Mouse (Mus musculus): ENCODE data around the gene Ldlrad3. TPM values are rescaled to one million over a fixed set of nuclear protein-coding genes. Genes with fewer than 3 reads are reported as not detected.

The Ldlrad3 gene
- polyA plus RNA-seq, 1 experiment from 2014 or later = 4.6 TPM

DNA sequence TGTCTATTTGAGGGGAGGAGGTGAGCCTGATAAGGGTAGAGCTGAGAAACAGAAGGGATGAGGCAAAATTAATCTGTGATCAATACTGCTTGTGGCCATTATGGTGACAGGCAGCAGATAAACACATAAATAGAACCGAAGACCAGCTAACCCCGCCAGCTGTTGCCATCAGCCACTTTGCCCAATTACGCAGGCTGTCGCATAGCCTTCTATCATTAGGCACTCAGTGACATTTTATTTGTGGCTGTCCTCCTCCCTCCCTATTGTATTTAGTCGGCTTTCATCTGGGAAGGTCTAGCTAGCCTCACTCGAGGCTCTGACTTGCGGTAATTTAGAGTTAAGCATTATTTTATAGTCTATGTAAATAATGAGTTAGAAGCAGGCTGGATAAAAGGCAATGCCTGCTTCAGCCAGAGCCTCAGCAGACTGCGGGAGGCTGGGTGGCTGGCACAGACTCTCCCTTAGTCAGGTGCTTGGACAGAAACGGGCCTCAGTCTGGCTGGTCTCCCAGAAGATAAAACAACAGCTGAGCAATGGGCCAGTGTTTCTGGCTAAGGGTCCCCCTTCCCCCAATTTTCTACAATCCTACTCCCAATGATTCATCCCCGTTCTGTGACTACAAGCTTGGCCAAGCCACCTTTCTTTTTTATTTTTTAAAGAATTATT, 147.8 kb downstream of the Ldlrad3 start:
- Histone ChIP-seq H3K27me3 (ENCODE audit: insufficient read depth, low read length) (no peaks in the 10 kb centered on the region), H3K4me3 (ENCODE audit: low read depth, low read length) (no peak overlapping the region), H3K9me3 (ENCODE audit: low read length) (no peaks in the 10 kb centered on the region), H3K27ac (ENCODE audit: low read depth) (peak overlapping the region; percentile 67; the same call in 1 of the 2 replicates), H3K4me2 (ENCODE audit: low read depth, low read length) (no peak overlapping the region), H3K4me1 (ENCODE audit: insufficient read depth) (peaks cover 22% of the 10 kb centered on the region), H3K36me3 (replicated peaks; ENCODE audit: insufficient read depth, low read length) (peaks cover 7% of the 10 kb centered on the region; the same call in 1 of the 2 replicates), H3K9ac (replicated peaks) (no peak overlapping the region)
- DNase-seq (no peak), ATAC-seq (no peak)
- TF ChIP-seq CTCF (IDR thresholded peaks at IDR 0.05; ENCODE audit: low read depth) (no peak), EP300 (IDR thresholded peaks at IDR 0.05; ENCODE audit: low read depth) (no peak)
- WGBS (ENCODE audit: insufficient replicate concordance) = 62% methylated on average over 10 of the region's 10 CpGs

DNA sequence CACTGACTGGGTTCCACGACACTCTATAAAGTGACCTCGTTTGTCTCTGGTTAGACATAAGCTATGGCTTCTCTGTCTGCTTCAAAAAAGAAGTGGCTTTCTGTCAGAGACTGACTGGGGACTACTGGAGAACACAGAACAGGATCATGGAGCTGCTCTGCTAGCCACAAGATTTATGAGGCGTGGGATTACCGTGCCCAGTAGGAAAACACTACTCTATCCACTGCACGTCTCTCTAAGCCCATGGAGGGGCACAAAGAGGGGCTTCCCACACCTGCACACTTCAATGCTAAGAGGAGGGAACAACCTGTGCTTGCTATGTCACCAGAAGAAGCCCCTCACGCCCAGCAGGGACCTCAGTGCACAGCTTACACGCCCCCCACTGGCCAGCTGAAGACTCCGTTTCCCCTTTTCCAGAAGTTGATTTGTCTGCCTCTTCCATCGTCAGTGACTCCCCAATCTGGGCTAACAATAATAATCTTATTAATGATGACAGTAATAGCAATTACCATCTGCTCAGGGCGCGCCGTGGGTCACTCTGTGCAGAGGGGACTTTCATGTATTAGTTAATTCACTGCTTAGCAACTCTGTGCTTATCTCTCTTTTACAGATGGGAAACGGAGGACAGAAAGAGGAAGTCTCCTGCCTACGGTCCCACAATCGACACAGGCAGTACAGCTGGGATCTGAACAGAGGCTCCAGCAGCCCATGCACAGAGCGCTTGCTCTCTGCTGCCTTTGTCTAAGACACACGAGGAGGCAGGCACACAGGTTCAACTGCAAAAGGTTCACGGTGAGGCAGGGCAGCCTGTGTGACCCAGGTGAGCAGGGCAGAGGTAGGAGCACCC, 149.3 kb downstream of the Ldlrad3 start:
- Histone ChIP-seq H3K4me3 (ENCODE audit: low read depth, low read length) (peak overlapping the region; percentile 16; the same call in 1 of the 2 replicates), H3K9me3 (ENCODE audit: low read length) (no peaks in the 10 kb centered on the region), H3K36me3 (replicated peaks; ENCODE audit: insufficient read depth, low read length) (peaks cover 5% of the 10 kb centered on the region; the same call in 1 of the 2 replicates), H3K9ac (replicated peaks) (0 out of 2 replicates have a peak overlapping the region, but pooled peaks have one; percentile 50), H3K27ac (ENCODE audit: low read depth) (peak overlapping the region; percentile 69), H3K4me2 (ENCODE audit: low read depth, low read length) (peak overlapping the region; percentile 52), H3K4me1 (ENCODE audit: insufficient read depth) (peaks cover 22% of the 10 kb centered on the region), H3K27me3 (ENCODE audit: insufficient read depth, low read length) (no peaks in the 10 kb centered on the region)
- 31% methylated on average over 18 of the region's 18 CpGs for WGBS (ENCODE audit: insufficient replicate concordance)
- ATAC-seq (peak; percentile 76), DNase-seq (peak; percentile 40)
- TF ChIP-seq CTCF (IDR thresholded peaks at IDR 0.05; ENCODE audit: low read depth) (peak; percentile 32; the same call in 1 of the 2 replicates), EP300 (IDR thresholded peaks at IDR 0.05; ENCODE audit: low read depth) (no peak)

DNA sequence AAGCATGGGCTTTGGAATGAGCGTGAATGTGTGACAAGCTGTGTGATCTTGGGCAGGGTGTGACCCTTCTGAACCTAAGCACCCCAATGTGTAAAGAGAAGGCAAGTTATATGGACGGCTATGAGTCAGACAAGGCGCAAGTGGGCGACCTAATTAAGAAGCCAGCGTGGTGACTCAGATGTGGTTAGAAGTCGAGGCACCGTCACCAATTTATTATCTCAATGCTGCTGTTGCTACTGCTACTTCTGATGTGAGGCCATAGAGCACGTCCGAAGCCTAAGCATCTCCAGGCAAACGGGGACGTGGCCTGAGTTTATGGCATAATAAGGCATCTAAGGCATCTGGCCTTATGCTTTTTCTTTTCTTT, 151.7 kb downstream of the Ldlrad3 start:
- 56% methylated on average over 11 of the region's 11 CpGs for WGBS (ENCODE audit: insufficient replicate concordance)

DNA sequence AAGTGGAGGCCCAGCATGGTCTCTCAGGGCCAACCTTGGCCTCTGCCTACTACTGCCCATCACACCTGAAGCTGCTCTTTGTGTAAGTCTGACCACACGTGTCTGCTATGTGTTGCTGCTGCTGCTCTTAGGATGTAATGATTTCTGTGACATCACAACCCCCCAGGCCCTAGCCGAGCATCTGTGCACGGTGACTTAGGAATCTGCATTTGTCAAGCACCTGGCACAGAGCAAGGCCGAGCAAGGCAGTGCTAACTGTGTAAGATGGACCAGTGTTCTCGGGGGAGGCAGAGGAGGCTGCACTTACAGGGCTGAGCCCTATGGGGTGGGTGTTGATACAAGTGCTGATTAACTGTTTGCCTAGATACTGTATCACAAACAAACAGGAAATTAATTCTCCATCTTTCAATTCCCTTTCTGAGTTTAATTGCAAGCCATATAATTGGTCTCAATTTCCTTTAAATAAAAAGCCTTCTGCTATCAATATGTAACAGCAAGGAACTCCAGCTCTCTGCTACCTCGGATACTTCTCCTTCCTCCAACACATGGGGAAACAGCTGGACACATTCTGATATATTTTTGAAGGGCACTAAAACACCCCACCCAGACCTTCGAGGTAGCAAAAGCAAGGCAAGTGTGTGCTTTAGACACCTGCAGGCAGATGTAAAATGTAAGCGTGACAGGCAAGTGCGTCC, 152.2 kb downstream of the Ldlrad3 start:
- H3K27ac ChIP-seq (ENCODE audit: low read depth) = no peak overlapping the region
- ATAC-seq = no peak
- no peak for DNase-seq

More for the DNA sequence above, 151.7 kb downstream of the Ldlrad3 start:
- Histone ChIP-seq H3K4me2 (ENCODE audit: low read depth, low read length) (no peak overlapping the region), H3K9ac (replicated peaks) (no peak overlapping the region), H3K36me3 (replicated peaks; ENCODE audit: insufficient read depth, low read length) (no peaks in the 10 kb centered on the region), H3K27me3 (ENCODE audit: insufficient read depth, low read length) (no peaks in the 10 kb centered on the region), H3K27ac (ENCODE audit: low read depth) (no peak overlapping the region), H3K4me3 (ENCODE audit: low read depth, low read length) (no peak overlapping the region), H3K4me1 (ENCODE audit: insufficient read depth) (peaks cover 22% of the 10 kb centered on the region), H3K9me3 (ENCODE audit: low read length) (no peaks in the 10 kb centered on the region)
- DNase-seq (no peak), ATAC-seq (no peak)
- TF ChIP-seq EP300 (IDR thresholded peaks at IDR 0.05; ENCODE audit: low read depth) (no peak), CTCF (IDR thresholded peaks at IDR 0.05; ENCODE audit: low read depth) (no peak)

DNA sequence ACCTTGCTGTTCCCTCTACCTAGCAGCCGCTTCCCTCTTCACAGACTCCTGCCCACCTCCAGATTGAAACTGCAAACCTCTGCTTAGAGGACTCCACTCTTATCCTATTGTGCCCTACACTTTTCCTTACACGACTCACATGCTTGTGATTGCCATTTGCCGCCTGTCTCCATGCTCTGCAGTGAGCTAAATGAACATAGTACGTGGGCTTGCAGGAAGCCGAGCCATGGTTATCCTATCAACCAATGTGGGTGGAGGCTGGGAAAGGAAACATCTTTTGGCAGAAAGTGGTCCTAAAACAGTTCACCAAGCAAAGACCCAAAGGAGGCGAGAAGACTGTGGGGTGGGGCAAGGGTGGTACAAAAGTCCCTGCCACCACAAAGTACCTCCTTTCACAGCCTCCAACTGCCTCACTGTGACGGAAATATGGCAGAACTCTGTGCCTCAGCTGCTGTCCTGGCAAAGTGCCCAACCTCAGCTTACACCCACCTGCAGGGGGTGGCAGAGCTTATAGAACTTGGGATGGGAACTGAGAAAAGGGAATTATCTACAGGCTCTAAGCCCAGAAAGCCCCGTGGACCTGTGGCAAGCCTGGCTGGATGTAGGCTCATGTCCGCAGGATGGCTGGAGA, 153.4 kb downstream of the Ldlrad3 start:
- Histone ChIP-seq H3K4me1 (ENCODE audit: insufficient read depth) (peaks cover 18% of the 10 kb centered on the region), H3K9ac (replicated peaks) (no peak overlapping the region), H3K27ac (ENCODE audit: low read depth) (no peak overlapping the region), H3K27me3 (ENCODE audit: insufficient read depth, low read length) (no peaks in the 10 kb centered on the region), H3K4me3 (ENCODE audit: low read depth, low read length) (no peak overlapping the region), H3K9me3 (ENCODE audit: low read length) (no peaks in the 10 kb centered on the region), H3K36me3 (replicated peaks; ENCODE audit: insufficient read depth, low read length) (no peaks in the 10 kb centered on the region), H3K4me2 (ENCODE audit: low read depth, low read length) (no peak overlapping the region)
- WGBS (ENCODE audit: insufficient replicate concordance) = 72% methylated on average over 9 of the region's 9 CpGs
- DNase-seq = no peak
- TF ChIP-seq CTCF (IDR thresholded peaks at IDR 0.05; ENCODE audit: low read depth) (no peak; the same call in 1 of the 2 replicates), EP300 (IDR thresholded peaks at IDR 0.05; ENCODE audit: low read depth) (no peak)
- ATAC-seq = no peak

More for the DNA sequence above, 152.2 kb downstream of the Ldlrad3 start:
- WGBS (ENCODE audit: insufficient replicate concordance) = 57% methylated on average over 9 of the region's 9 CpGs
- no peaks in the 10 kb centered on the region for H3K9me3 ChIP-seq (ENCODE audit: low read length)
- no peak overlapping the region for H3K4me2 ChIP-seq (ENCODE audit: low read depth, low read length)
- H3K27me3 ChIP-seq (ENCODE audit: insufficient read depth, low read length) = no peaks in the 10 kb centered on the region
- H3K4me3 ChIP-seq (ENCODE audit: low read depth, low read length) = no peak overlapping the region
- peaks cover 22% of the 10 kb centered on the region for H3K4me1 ChIP-seq (ENCODE audit: insufficient read depth)
- H3K36me3 ChIP-seq (replicated peaks; ENCODE audit: insufficient read depth, low read length) = no peaks in the 10 kb centered on the region
- TF ChIP-seq CTCF (IDR thresholded peaks at IDR 0.05; ENCODE audit: low read depth) (no peak), EP300 (IDR thresholded peaks at IDR 0.05; ENCODE audit: low read depth) (no peak)
- no peak overlapping the region for H3K9ac ChIP-seq (replicated peaks)

All from liver, postnatal 0 days (tissue).